In the genomic region with DNA sequence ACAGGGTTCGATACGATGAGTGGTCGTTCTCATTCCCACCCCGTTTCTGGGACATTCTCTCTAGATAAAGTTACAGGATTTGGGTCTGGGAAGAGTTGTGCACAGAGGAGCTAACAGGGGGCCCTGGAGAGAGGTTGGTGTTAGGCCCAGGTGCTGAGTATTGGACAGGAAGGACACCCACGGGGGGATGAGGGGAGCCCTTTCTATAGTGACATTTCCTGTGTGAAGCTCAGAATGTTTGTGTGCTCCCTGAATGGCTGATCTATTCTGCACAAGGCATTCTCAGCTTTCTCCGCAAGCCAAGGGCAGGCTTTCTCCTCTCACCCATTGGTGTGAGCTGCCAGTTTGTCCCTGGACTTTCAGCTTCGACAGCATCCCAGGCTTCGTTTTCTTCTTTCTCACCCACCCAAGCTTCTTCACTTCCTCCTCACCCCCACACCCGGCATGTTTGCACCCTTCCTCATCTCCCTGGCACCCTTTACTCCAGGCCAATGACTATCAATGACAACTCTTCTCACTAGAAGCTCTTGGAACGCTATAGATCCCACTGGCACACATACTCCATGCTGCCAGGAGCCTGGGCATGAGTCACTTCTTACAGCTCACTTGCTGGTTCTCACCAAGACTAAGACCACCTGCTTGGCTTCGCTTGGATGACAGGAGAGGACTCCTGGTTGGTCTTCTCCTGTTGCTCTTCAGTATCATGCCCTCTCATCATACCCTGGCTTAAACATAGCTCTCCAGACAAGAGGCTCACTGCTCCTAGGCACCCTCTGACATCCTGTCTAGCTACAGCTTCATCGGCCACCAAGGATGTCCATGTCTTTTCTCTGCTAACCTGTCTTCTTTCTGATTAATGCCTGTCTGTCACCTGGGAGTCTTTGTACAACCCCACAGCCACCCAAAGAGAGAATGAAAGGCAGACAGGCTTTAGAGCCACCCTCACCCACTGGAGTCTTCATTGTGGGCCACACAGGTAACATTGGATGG, we compare ENCODE assay signal across 27 mouse cellular contexts. TPM values are rescaled to one million over a fixed set of nuclear protein-coding genes. Genes with fewer than 3 reads are reported as not detected.
DNase-seq lines count a peak whose midpoint lies in the region; ATAC-seq and TF ChIP-seq lines count a peak whose summit lies in the region.
"Had no signal": no experiment of that assay in that cellular context is flagged by ENCODE, and none has a peak within 500 bp of the region (broad histone marks: within the 10 kb centered on the region; RNA-seq: fewer than 3 reads in every experiment).

No protein-coding gene starts in this region.

- TF ChIP-seq POLR2A in lung, adult 2 months (IDR thresholded peaks at IDR 0.05; ENCODE audit: borderline replicate concordance, extremely low read depth, low read depth, low read length): no peak
- TF ChIP-seq POLR2A in bone marrow, adult 2 months (IDR thresholded peaks at IDR 0.05; ENCODE audit: borderline replicate concordance, control insufficient read depth, low read depth, low read length): no peak

- no peak overlapping the region for H3K4me2 ChIP-seq in intestine, postnatal 0 days (replicated peaks; ENCODE audit: low read depth)
- H3K4me2 ChIP-seq: forebrain, embryonic 12.5 days; heart, embryonic 12.5 days; hindbrain, embryonic 14.5 days; limb, embryonic 13.5 days; liver, embryonic 13.5 days; lung, embryonic 15.5 days; midbrain, embryonic 11.5 days; neural tube, embryonic 13.5 days had no signal

- 80% methylated on average over 12 of the region's 12 CpGs for WGBS in lung, adult 2 months
- 67% methylated on average over 12 of the region's 12 CpGs for WGBS in bone marrow, adult 2 months
- WGBS in intestine, postnatal 0 days: 88% methylated on average over 12 of the region's 12 CpGs

- no peak for ATAC-seq in intestine, postnatal 0 days

- H3K4me3 ChIP-seq in lung, adult 2 months (replicated peaks; ENCODE audit: extremely low read depth, low read depth, low read length): peak overlapping the region; percentile 21
- H3K4me3 ChIP-seq in bone marrow, adult 2 months (replicated peaks; ENCODE audit: control insufficient read depth, low read depth, low read length): peak overlapping the region; percentile 70
- no peak overlapping the region for H3K4me3 ChIP-seq in intestine, postnatal 0 days (ENCODE audit: low read depth, low read length)
- H3K4me3 ChIP-seq: forebrain, embryonic 12.5 days; heart, embryonic 12.5 days; limb, embryonic 13.5 days; liver, embryonic 13.5 days; lung, embryonic 15.5 days; neural tube, embryonic 13.5 days had no signal

- H3K36me3 ChIP-seq in intestine, postnatal 0 days (ENCODE audit: control insufficient read depth, insufficient read depth): no peaks in the 10 kb centered on the region
- H3K36me3 ChIP-seq: forebrain, embryonic 12.5 days; heart, embryonic 12.5 days; limb, embryonic 13.5 days; liver, embryonic 13.5 days; lung, embryonic 15.5 days; neural tube, embryonic 13.5 days had no signal

- no peaks in the 10 kb centered on the region for H3K27me3 ChIP-seq in intestine, postnatal 0 days (replicated peaks; ENCODE audit: control insufficient read depth, insufficient read depth, low read length)
- H3K27me3 ChIP-seq: forebrain, embryonic 12.5 days; heart, embryonic 12.5 days; limb, embryonic 13.5 days; lung, embryonic 15.5 days; neural tube, embryonic 13.5 days had no signal

- DNase-seq in lung, adult 2 months: no peak
- DNase-seq in lung, postnatal 36 days: no peak
- peak; percentile 64 to 74 for DNase-seq in natural killer cell, adult 2 months (ENCODE audit: low spot score in 2 of 2)
- peak; percentile 72 for DNase-seq in thymus, postnatal 25 days
- DNase-seq in frontal cortex, postnatal 10 days (ENCODE audit: low spot score in 2 of 2): no peak
- no peak for DNase-seq in adrenal gland, postnatal 4 days (ENCODE audit: low spot score in 2 of 2)
- DNase-seq: adrenal gland, postnatal 10 days; cerebellum, adult 2 months; kidney, adult 11 months; kidney, postnatal 10 days; liver, embryonic 13.5 days; right cerebral cortex, postnatal 14 days had no signal

- H3K9ac ChIP-seq in intestine, postnatal 0 days (ENCODE audit: low read depth, low read length): no peak overlapping the region
- H3K9ac ChIP-seq: forebrain, embryonic 12.5 days; heart, embryonic 12.5 days; hindbrain, embryonic 14.5 days; limb, embryonic 13.5 days; liver, embryonic 13.5 days; lung, embryonic 15.5 days; neural tube, embryonic 13.5 days had no signal

- TF ChIP-seq CTCF in lung, adult 2 months (IDR thresholded peaks at IDR 0.05; ENCODE audit: insufficient read depth, low read length): no peak
- no peak for TF ChIP-seq CTCF in bone marrow, adult 2 months (IDR thresholded peaks at IDR 0.05; ENCODE audit: control insufficient read depth, insufficient read depth, low read length)
- TF ChIP-seq CTCF in intestine, postnatal 0 days (IDR thresholded peaks at IDR 0.05; ENCODE audit: low read depth): no peak

- peak overlapping the region; percentile 66 for H3K27ac ChIP-seq in bone marrow, adult 2 months (ENCODE audit: control insufficient read depth, insufficient read depth, low read depth, low read length, poor library complexity)
- no peak overlapping the region for H3K27ac ChIP-seq in intestine, postnatal 0 days (ENCODE audit: low read depth, low read length)
- H3K27ac ChIP-seq: forebrain, embryonic 12.5 days; hindbrain, embryonic 14.5 days; limb, embryonic 13.5 days; liver, embryonic 13.5 days; lung, embryonic 15.5 days; macrophage; neural tube, embryonic 13.5 days; stomach, postnatal 0 days had no signal

- H3K9me3 ChIP-seq in intestine, postnatal 0 days (ENCODE audit: control insufficient read depth): no peaks in the 10 kb centered on the region
- H3K9me3 ChIP-seq: forebrain, embryonic 12.5 days; heart, embryonic 12.5 days; limb, embryonic 13.5 days; liver, embryonic 13.5 days; lung, embryonic 15.5 days; neural tube, embryonic 13.5 days had no signal

- H3K4me1 ChIP-seq in lung, adult 2 months (ENCODE audit: control insufficient read depth, insufficient read depth, low read length): peaks cover 2% of the 10 kb centered on the region
- H3K4me1 ChIP-seq in bone marrow, adult 2 months (ENCODE audit: control insufficient read depth, insufficient read depth, low read length): peaks cover 1% of the 10 kb centered on the region
- H3K4me1 ChIP-seq in intestine, postnatal 0 days (replicated peaks; ENCODE audit: control insufficient read depth, insufficient read depth, low read length): no peaks in the 10 kb centered on the region
- H3K4me1 ChIP-seq: forebrain, embryonic 12.5 days; heart, embryonic 12.5 days; liver, embryonic 13.5 days; neural tube, embryonic 13.5 days had no signal

RNA-seq across cellular contexts. Expression of gene Cd2, which starts 1.1 kb away (rescaled TPM):
- 10.7 and 11.4 TPM in 2 replicates for polyA plus RNA-seq in lung, adult 2 months (2012; rRNA removed)
- polyA plus RNA-seq in bone marrow, adult 2 months (2011; ENCODE audit: insufficient read depth, insufficient read length, low replicate concordance, missing spikeins): 10.9 and 29.0 TPM in 2 replicates
- 0.26 TPM in 1 of 2 replicates, not detected in the other for polyA plus RNA-seq in intestine, postnatal 0 days (2015; fragmentation: Nextera tagmentation; extraction: Ambion mirVana)
- under 1 TPM in 1 of 2 experiments, not detected in 1; 0.59 TPM for total RNA-seq in adrenal gland, postnatal 4 days (2021)
- total RNA-seq: layer of hippocampus, adult 18-20 months; layer of hippocampus, postnatal 25 days; left cerebral cortex, postnatal 14 days had no signal
- polyA plus RNA-seq: embryonic facial prominence, embryonic 11.5 days; forebrain, embryonic 12.5 days; heart, embryonic 12.5 days; hindbrain, embryonic 14.5 days; limb, embryonic 13.5 days; liver, embryonic 13.5 days; midbrain, embryonic 11.5 days; stomach, postnatal 0 days had no signal

Comparison
In these comparisons a context has a peak if more than half of its experiments do, and no peak if none do; other contexts are left out.
1. DNase-seq: peak in natural killer cell, adult 2 months (2 of 2) and thymus, postnatal 25 days (single experiment); none in lung, adult 2 months (single experiment), lung, postnatal 36 days (single experiment), frontal cortex, postnatal 10 days (0 of 2) and adrenal gland, postnatal 4 days (0 of 2).